Mouse (Mus musculus): Measurements from ENCODE around the gene Irgm1.

GRCm38 (mm10) chr11:48843202-48843601 is 28.3 kb downstream of the Irgm1 start:
- no peak for TF ChIP-seq GATA1 (IDR thresholded peaks at IDR 0.05; ENCODE audit: borderline replicate concordance, low read length)
- no peak for TF ChIP-seq FLI1 (IDR thresholded peaks at IDR 0.05; ENCODE audit: low read length)

All from megakaryocyte, embryonic 14.5 days (primary cell).